Mouse (Mus musculus): ENCODE measurements at regions not wholly inside any gene's neighbourhood (a gene's known extent, or its start where the extent isn't known, plus 50 kb on each side); places are given as distances from the start of the nearest gene placed in this dataset.
"Not testable (repeated sequence)": the region's sequence is repeated elsewhere in the genome, so short reads cannot be mapped to it uniquely, and the experiment has no call there.

- Histone ChIP-seq H3K9ac (no peak overlapping the region), H3K4me3 (ENCODE audit: low read depth, low read length) (no peak overlapping the region), H3K27ac (ENCODE audit: low read depth) (peak overlapping the region; percentile 54; the same call in 1 of the 2 replicates), H3K27me3 (ENCODE audit: insufficient read depth, low read length) (no peaks in the 10 kb centered on the region), H3K4me2 (no peak overlapping the region), H3K9me3 (ENCODE audit: low read depth, low read length) (no peaks in the 10 kb centered on the region), H3K4me1 (ENCODE audit: insufficient read depth) (no peaks in the 10 kb centered on the region), H3K36me3 (ENCODE audit: insufficient read depth) (no peaks in the 10 kb centered on the region)
- WGBS = 27% methylated on average over 4 of the region's 4 CpGs
- DNase-seq (peak; percentile 69), ATAC-seq (ENCODE audit: insufficient read depth) (peak; percentile 65; the same call in 1 of the 2 replicates)
- TF ChIP-seq CTCF (IDR thresholded peaks at IDR 0.05; ENCODE audit: low read depth) = no peak
These were observed 260.2 kb upstream of the Gje1 start for GRCm38 (mm10) chr10:14978093-14978755.

GRCm38 (mm10) chr10:14977268-14978000 is 259.4 kb upstream of the Gje1 start:
- 39% methylated on average over 2 of the region's 2 CpGs for WGBS
- Histone ChIP-seq H3K9ac (no peak overlapping the region), H3K4me2 (no peak overlapping the region), H3K4me3 (ENCODE audit: low read depth, low read length) (no peak overlapping the region), H3K27ac (ENCODE audit: low read depth) (no peak overlapping the region), H3K36me3 (ENCODE audit: insufficient read depth) (no peaks in the 10 kb centered on the region), H3K27me3 (ENCODE audit: insufficient read depth, low read length) (no peaks in the 10 kb centered on the region), H3K9me3 (ENCODE audit: low read depth, low read length) (no peaks in the 10 kb centered on the region), H3K4me1 (ENCODE audit: insufficient read depth) (no peaks in the 10 kb centered on the region)
- ATAC-seq (ENCODE audit: insufficient read depth) = no peak
- TF ChIP-seq CTCF (IDR thresholded peaks at IDR 0.05; ENCODE audit: low read depth) = no peak
- DNase-seq = no peak

GRCm38 (mm10) chr10:14969726-14970125 is 251.7 kb upstream of the Gje1 start:
- Histone ChIP-seq H3K27me3 (ENCODE audit: insufficient read depth, low read length) (no peaks in the 10 kb centered on the region), H3K27ac (ENCODE audit: low read depth) (no peak overlapping the region), H3K36me3 (ENCODE audit: insufficient read depth) (no peaks in the 10 kb centered on the region), H3K4me3 (ENCODE audit: low read depth, low read length) (no peak overlapping the region), H3K9ac (no peak overlapping the region), H3K4me2 (no peak overlapping the region), H3K4me1 (ENCODE audit: insufficient read depth) (no peaks in the 10 kb centered on the region), H3K9me3 (ENCODE audit: low read depth, low read length) (no peaks in the 10 kb centered on the region)
- no peak for TF ChIP-seq CTCF (IDR thresholded peaks at IDR 0.05; ENCODE audit: low read depth)
- ATAC-seq (ENCODE audit: insufficient read depth) (no peak), DNase-seq (no peak)

- no peaks in the 10 kb centered on the region for H3K4me1 ChIP-seq (ENCODE audit: insufficient read depth)
- ATAC-seq (ENCODE audit: insufficient read depth) = no peak
- no peak overlapping the region for H3K4me3 ChIP-seq (ENCODE audit: low read depth, low read length)
- WGBS = 59% methylated on average over 1 of the region's 1 CpGs
- H3K4me2 ChIP-seq = no peak overlapping the region
- no peak overlapping the region for H3K27ac ChIP-seq (ENCODE audit: low read depth)
- no peak for DNase-seq
- H3K27me3 ChIP-seq (ENCODE audit: insufficient read depth, low read length) = no peaks in the 10 kb centered on the region
- H3K36me3 ChIP-seq (ENCODE audit: insufficient read depth) = no peaks in the 10 kb centered on the region
- no peak for TF ChIP-seq CTCF (IDR thresholded peaks at IDR 0.05; ENCODE audit: low read depth)
- no peaks in the 10 kb centered on the region for H3K9me3 ChIP-seq (ENCODE audit: low read depth, low read length)
- no peak overlapping the region for H3K9ac ChIP-seq
These were observed 249.6 kb upstream of the Gje1 start for GRCm38 (mm10) chr10:14967645-14968044.

- not testable (repeated sequence) for H3K4me3 ChIP-seq (ENCODE audit: low read depth, low read length); H3K27ac ChIP-seq (ENCODE audit: low read depth); H3K9me3 ChIP-seq (ENCODE audit: low read depth, low read length); H3K4me2 ChIP-seq; H3K4me1 ChIP-seq (ENCODE audit: insufficient read depth); ATAC-seq (ENCODE audit: insufficient read depth); H3K9ac ChIP-seq; H3K36me3 ChIP-seq (ENCODE audit: insufficient read depth); H3K27me3 ChIP-seq (ENCODE audit: insufficient read depth, low read length); DNase-seq
- WGBS = 68% methylated on average over 3 of the region's 3 CpGs
These were observed 248.8 kb upstream of the Gje1 start for GRCm38 (mm10) chr10:14966771-14967170.

- no peak for TF ChIP-seq CTCF (IDR thresholded peaks at IDR 0.05; ENCODE audit: low read depth)
- no peak overlapping the region for H3K9ac ChIP-seq
- H3K4me3 ChIP-seq (ENCODE audit: low read depth, low read length) = no peak overlapping the region
- H3K36me3 ChIP-seq (ENCODE audit: insufficient read depth) = no peaks in the 10 kb centered on the region
- H3K9me3 ChIP-seq (ENCODE audit: low read depth, low read length) = no peaks in the 10 kb centered on the region
- no peak overlapping the region for H3K4me2 ChIP-seq
- WGBS = 38% methylated on average over 1 of the region's 1 CpGs
- ATAC-seq (ENCODE audit: insufficient read depth) (no peak), DNase-seq (no peak)
- no peaks in the 10 kb centered on the region for H3K4me1 ChIP-seq (ENCODE audit: insufficient read depth)
- H3K27ac ChIP-seq (ENCODE audit: low read depth) = no peak overlapping the region
- no peaks in the 10 kb centered on the region for H3K27me3 ChIP-seq (ENCODE audit: insufficient read depth, low read length)
These were observed 235.0 kb upstream of the Gje1 start for GRCm38 (mm10) chr10:14952899-14953478.

- peak; percentile 41 for DNase-seq
- Histone ChIP-seq H3K4me1 (ENCODE audit: insufficient read depth) (no peaks in the 10 kb centered on the region), H3K4me3 (ENCODE audit: low read depth, low read length) (no peak overlapping the region), H3K4me2 (no peak overlapping the region), H3K9me3 (ENCODE audit: low read depth, low read length) (no peaks in the 10 kb centered on the region), H3K36me3 (ENCODE audit: insufficient read depth) (no peaks in the 10 kb centered on the region), H3K9ac (no peak overlapping the region), H3K27me3 (ENCODE audit: insufficient read depth, low read length) (no peaks in the 10 kb centered on the region), H3K27ac (ENCODE audit: low read depth) (no peak overlapping the region)
- 27% methylated on average over 2 of the region's 2 CpGs for whole genome bisulfite sequencing
- ATAC-seq (ENCODE audit: insufficient read depth) = peak; percentile 54; the same call in 1 of the 2 replicates
- TF ChIP-seq CTCF (IDR thresholded peaks at IDR 0.05; ENCODE audit: low read depth) = no peak
These were observed 223.9 kb upstream of the Gje1 start for GRCm38 (mm10) chr10:14941875-14942274.

All from lung, embryonic 14.5 days (tissue).